Mouse (Mus musculus): ENCODE results near the gene Gm20777.
"Not testable (repeated sequence)": the region's sequence is repeated elsewhere in the genome, so short reads cannot be mapped to it uniquely, and the experiment has no call there.

Gm20777 gene

GRCm38 (mm10) chrY:10752350-10752749, at the start of gene Gm20777:
Gm20777 (minus strand) TSS chrY:10752450.
- not testable (repeated sequence) for DNase-seq (ENCODE audit: inconsistent ontology term)

- DNase-seq (ENCODE audit: inconsistent ontology term) = not testable (repeated sequence)
Measured at GRCm38 (mm10) chrY:10709551-10709950, 42.7 kb downstream of the Gm20777 start.

GRCm38 (mm10) chrY:10708761-10709160, 43.5 kb downstream of the Gm20777 start:
- DNase-seq (ENCODE audit: inconsistent ontology term) = not testable (repeated sequence)

- not testable (repeated sequence) for DNase-seq (ENCODE audit: inconsistent ontology term)
Measured at GRCm38 (mm10) chrY:10708226-10708625, 44.0 kb downstream of the Gm20777 start.

GRCm38 (mm10) chrY:10706686-10707085, 45.6 kb downstream of the Gm20777 start:
- not testable (repeated sequence) for DNase-seq (ENCODE audit: inconsistent ontology term)
